Mouse (Mus musculus) cortical plate, adult 2 months (tissue): ENCODE measurements around the gene Stk35.

Source experiments
- CTCF ChIP-seq: fragments of 200-500 bp; IDR thresholded peaks from 2 replicates; pipeline ENCODE4 v1.5.1; 2011; ENCODE audit warnings: mild to moderate bottlenecking, control low read depth, low read length; ENCODE audit not compliant: insufficient read depth; ENCODE audit errors: extremely low read depth
- POLR2A ChIP-seq: fragments of 200-500 bp; IDR thresholded peaks from 2 replicates; pipeline ENCODE4 v1.6.1; 2011; ENCODE audit warnings: mild to moderate bottlenecking, low read length, control low read depth; ENCODE audit not compliant: insufficient read depth; ENCODE audit errors: extremely low read depth

DNA sequence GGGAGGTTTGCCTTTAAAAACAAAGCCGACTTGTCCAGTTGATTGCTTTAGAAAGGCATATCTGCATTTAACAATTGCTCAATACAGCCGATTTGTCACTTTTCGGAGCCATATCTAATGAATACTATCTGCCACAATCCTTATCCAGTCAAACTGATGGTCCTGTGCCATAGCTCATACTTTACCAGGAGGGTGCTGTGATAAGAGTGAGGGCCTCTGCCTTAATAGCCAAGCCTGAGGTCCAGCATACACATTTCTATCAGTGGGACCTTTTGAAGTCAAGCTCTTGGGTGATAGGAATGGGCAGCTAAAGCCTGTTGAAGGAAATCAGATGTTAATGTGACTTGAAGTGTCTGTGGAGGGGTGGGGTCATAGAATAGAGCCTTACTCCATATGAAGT, 13.7 kb downstream of the Stk35 start:
- TF ChIP-seq CTCF (no peak), POLR2A (no peak)
